Mouse (Mus musculus): ENCODE measurements around the gene Eepd1. TPM values are rescaled to one million over a fixed set of nuclear protein-coding genes. Genes with fewer than 3 reads are reported as not detected.
"Not testable (repeated sequence)": the region's sequence is repeated elsewhere in the genome, so short reads cannot be mapped to it uniquely, and the experiment has no call there.

Eepd1 gene
- 5.9 and 7.0 TPM in 2 replicates for polyA plus RNA-seq (2015; fragmentation: Nextera tagmentation; extraction: Ambion mirVana)

GRCm38 (mm10) chr9:25481344-25482095 lies at the start of gene Eepd1:
Gene Eepd1, plus strand, starts transcription at chr9:25481547.
- Histone ChIP-seq H3K4me2 (peak within 1 kb of the TSS; percentile 82), H3K27me3 (peaks cover 19% of the 10 kb centered on the region), H3K27ac (replicated peaks) (peak within 1 kb of the TSS; percentile 58), H3K4me1 (replicated peaks) (peaks cover 46% of the 10 kb centered on the region), H3K36me3 (replicated peaks) (no peaks in the 10 kb centered on the region), H3K4me3 (replicated peaks) (peak within 1 kb of the TSS; percentile 64), H3K9ac (peak within 1 kb of the TSS; percentile 64), H3K9me3 (replicated peaks) (no peaks in the 10 kb centered on the region)
- under 1% methylated on average over 75 of the region's 75 CpGs for WGBS (ENCODE audit: insufficient replicate concordance)
- peak; percentile 86 for ATAC-seq (ENCODE audit: insufficient read depth)

- ATAC-seq (ENCODE audit: insufficient read depth) = no peak
- no peak overlapping the region for H3K27ac ChIP-seq (replicated peaks)
- H3K4me1 ChIP-seq (replicated peaks) = no peaks in the 10 kb centered on the region
- H3K36me3 ChIP-seq (replicated peaks) = no peaks in the 10 kb centered on the region
- WGBS (ENCODE audit: insufficient replicate concordance) = 61% methylated on average over 3 of the region's 3 CpGs
- H3K9me3 ChIP-seq (replicated peaks) = no peaks in the 10 kb centered on the region
- no peaks in the 10 kb centered on the region for H3K27me3 ChIP-seq
- no peak overlapping the region for H3K4me3 ChIP-seq (replicated peaks)
- H3K4me2 ChIP-seq = no peak overlapping the region
- no peak overlapping the region for H3K9ac ChIP-seq
Measured at GRCm38 (mm10) chr9:25438836-25439235, 42.5 kb upstream of the Eepd1 start.

- H3K9ac ChIP-seq; H3K4me2 ChIP-seq; H3K36me3 ChIP-seq (replicated peaks); H3K4me1 ChIP-seq (replicated peaks); H3K4me3 ChIP-seq (replicated peaks); H3K27me3 ChIP-seq; H3K27ac ChIP-seq (replicated peaks); ATAC-seq (ENCODE audit: insufficient read depth); H3K9me3 ChIP-seq (replicated peaks): not testable (repeated sequence)
- WGBS (ENCODE audit: insufficient replicate concordance) = 65% methylated on average over 5 of the region's 5 CpGs
Measured at GRCm38 (mm10) chr9:25440046-25440445, 41.3 kb upstream of the Eepd1 start.

- no peak for ATAC-seq (ENCODE audit: insufficient read depth)
- H3K9me3 ChIP-seq (replicated peaks) = no peaks in the 10 kb centered on the region
- no peak overlapping the region for H3K27ac ChIP-seq (replicated peaks)
- no peaks in the 10 kb centered on the region for H3K27me3 ChIP-seq
- H3K4me2 ChIP-seq = no peak overlapping the region
- no peaks in the 10 kb centered on the region for H3K36me3 ChIP-seq (replicated peaks)
- H3K4me1 ChIP-seq (replicated peaks) = no peaks in the 10 kb centered on the region
- H3K4me3 ChIP-seq (replicated peaks) = no peak overlapping the region
- H3K9ac ChIP-seq = no peak overlapping the region
Measured at GRCm38 (mm10) chr9:25442041-25442440, 39.3 kb upstream of the Eepd1 start.

- 53% methylated on average over 3 of the region's 3 CpGs for WGBS (ENCODE audit: insufficient replicate concordance)
- Histone ChIP-seq H3K27me3 (no peaks in the 10 kb centered on the region), H3K9ac (no peak overlapping the region), H3K27ac (replicated peaks) (no peak overlapping the region), H3K36me3 (replicated peaks) (no peaks in the 10 kb centered on the region), H3K4me2 (no peak overlapping the region), H3K4me1 (replicated peaks) (no peaks in the 10 kb centered on the region), H3K4me3 (replicated peaks) (no peak overlapping the region), H3K9me3 (replicated peaks) (no peaks in the 10 kb centered on the region)
- no peak for ATAC-seq (ENCODE audit: insufficient read depth)
Measured at GRCm38 (mm10) chr9:25443029-25443428, 38.3 kb upstream of the Eepd1 start.

GRCm38 (mm10) chr9:25443546-25443945 lies 37.8 kb upstream of the Eepd1 start:
- Histone ChIP-seq H3K9me3 (replicated peaks) (no peaks in the 10 kb centered on the region), H3K27me3 (no peaks in the 10 kb centered on the region), H3K9ac (no peak overlapping the region), H3K4me1 (replicated peaks) (no peaks in the 10 kb centered on the region), H3K27ac (replicated peaks) (no peak overlapping the region), H3K4me2 (no peak overlapping the region), H3K4me3 (replicated peaks) (no peak overlapping the region), H3K36me3 (replicated peaks) (no peaks in the 10 kb centered on the region)
- no peak for ATAC-seq (ENCODE audit: insufficient read depth)

- Histone ChIP-seq H3K4me2 (no peak overlapping the region), H3K27me3 (no peaks in the 10 kb centered on the region), H3K36me3 (replicated peaks) (no peaks in the 10 kb centered on the region), H3K4me3 (replicated peaks) (no peak overlapping the region), H3K4me1 (replicated peaks) (no peaks in the 10 kb centered on the region), H3K9me3 (replicated peaks) (no peaks in the 10 kb centered on the region), H3K27ac (replicated peaks) (no peak overlapping the region), H3K9ac (no peak overlapping the region)
- ATAC-seq (ENCODE audit: insufficient read depth) = no peak
- WGBS (ENCODE audit: insufficient replicate concordance) = 41% methylated on average over 4 of the region's 4 CpGs
Measured at GRCm38 (mm10) chr9:25450394-25450793, 31.0 kb upstream of the Eepd1 start.

- no peak overlapping the region for H3K9ac ChIP-seq
- no peaks in the 10 kb centered on the region for H3K27me3 ChIP-seq
- no peaks in the 10 kb centered on the region for H3K9me3 ChIP-seq (replicated peaks)
- no peak overlapping the region for H3K4me2 ChIP-seq
- WGBS (ENCODE audit: insufficient replicate concordance) = 61% methylated on average over 2 of the region's 2 CpGs
- no peak overlapping the region for H3K4me3 ChIP-seq (replicated peaks)
- ATAC-seq (ENCODE audit: insufficient read depth) = no peak
- no peaks in the 10 kb centered on the region for H3K4me1 ChIP-seq (replicated peaks)
- H3K36me3 ChIP-seq (replicated peaks) = no peaks in the 10 kb centered on the region
- no peak overlapping the region for H3K27ac ChIP-seq (replicated peaks)
Measured at GRCm38 (mm10) chr9:25455027-25455426, 26.3 kb upstream of the Eepd1 start.

DNA sequence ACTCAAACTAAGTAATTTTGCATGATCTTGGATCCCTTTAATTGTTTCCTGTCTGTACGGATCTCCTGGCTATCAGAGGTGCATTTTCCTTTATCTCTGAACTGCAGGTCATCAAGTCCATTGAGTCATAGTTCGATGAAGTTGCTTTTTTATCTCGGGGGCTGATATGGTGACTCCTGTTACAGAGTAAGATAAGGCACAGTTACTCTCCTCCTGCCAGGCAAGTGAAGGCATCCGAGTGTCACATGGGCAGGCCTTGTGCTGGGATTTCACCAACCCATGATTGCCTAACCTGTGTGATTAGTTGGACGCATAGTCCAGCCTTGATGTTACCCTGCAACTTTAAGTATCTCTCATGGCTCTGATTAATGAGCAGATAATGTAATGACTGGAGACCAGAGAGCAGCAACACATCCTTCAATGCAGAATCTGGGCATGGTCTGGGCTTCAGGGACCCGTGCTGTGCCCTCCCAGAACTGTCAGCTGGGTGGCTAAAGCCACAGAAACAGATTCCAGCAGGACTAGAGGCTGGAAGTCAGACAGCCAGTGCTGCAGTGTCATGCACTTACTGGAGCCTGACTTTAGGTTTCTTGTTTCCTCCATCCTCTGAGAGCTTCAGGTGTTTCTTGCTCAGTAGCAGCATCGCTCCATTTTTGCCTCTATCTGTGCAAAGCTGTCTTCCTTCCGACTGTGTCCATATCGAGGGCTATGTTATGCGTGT lies 20.4 kb upstream of the Eepd1 start:
- Histone ChIP-seq H3K9me3 (replicated peaks) (no peaks in the 10 kb centered on the region), H3K27me3 (no peaks in the 10 kb centered on the region), H3K27ac (replicated peaks) (no peak overlapping the region), H3K4me1 (replicated peaks) (no peaks in the 10 kb centered on the region), H3K4me3 (replicated peaks) (no peak overlapping the region), H3K4me2 (no peak overlapping the region), H3K9ac (no peak overlapping the region), H3K36me3 (replicated peaks) (no peaks in the 10 kb centered on the region)
- WGBS (ENCODE audit: insufficient replicate concordance) = 44% methylated on average over 10 of the region's 10 CpGs
- no peak for ATAC-seq (ENCODE audit: insufficient read depth)

GRCm38 (mm10) chr9:25464305-25464704 lies 17.0 kb upstream of the Eepd1 start:
- Histone ChIP-seq H3K9me3 (replicated peaks) (no peaks in the 10 kb centered on the region), H3K4me3 (replicated peaks) (no peak overlapping the region), H3K36me3 (replicated peaks) (no peaks in the 10 kb centered on the region), H3K4me2 (no peak overlapping the region), H3K27ac (replicated peaks) (no peak overlapping the region), H3K9ac (no peak overlapping the region), H3K4me1 (replicated peaks) (no peaks in the 10 kb centered on the region), H3K27me3 (no peaks in the 10 kb centered on the region)
- 51% methylated on average over 1 of the region's 1 CpGs for WGBS (ENCODE audit: insufficient replicate concordance)
- no peak for ATAC-seq (ENCODE audit: insufficient read depth)

GRCm38 (mm10) chr9:25479392-25480020 lies 1.8 kb upstream of the Eepd1 start:
- 77% methylated on average over 7 of the region's 7 CpGs for WGBS (ENCODE audit: insufficient replicate concordance)
- H3K36me3 ChIP-seq (replicated peaks) = no peaks in the 10 kb centered on the region
- H3K4me1 ChIP-seq (replicated peaks) = peaks cover 32% of the 10 kb centered on the region
- no peak overlapping the region for H3K27ac ChIP-seq (replicated peaks)
- no peak for ATAC-seq (ENCODE audit: insufficient read depth)
- H3K4me3 ChIP-seq (replicated peaks) = no peak overlapping the region
- H3K9ac ChIP-seq = no peak overlapping the region
- H3K27me3 ChIP-seq = peaks cover 19% of the 10 kb centered on the region
- no peak overlapping the region for H3K4me2 ChIP-seq
- H3K9me3 ChIP-seq (replicated peaks) = no peaks in the 10 kb centered on the region

Data from liver, embryonic 15.5 days (tissue).